Mouse (Mus musculus): ENCODE measurements around the gene Mgea5. TPM values are rescaled to one million over a fixed set of nuclear protein-coding genes. Genes with fewer than 3 reads are reported as not detected.
A peak's percentile ranks its signal among the peaks of the same experiment; 100 is the strongest.

The Mgea5 gene
- total and polyA plus RNA-seq, 3 experiments: 66.4 to 69.8 (median 69.4) TPM

GRCm38 (mm10) chr19:45788337-45788736 lies 4.7 kb upstream of the Mgea5 start:
- Histone ChIP-seq H3K4me3 (replicated peaks in 1 of 3; ENCODE audit: low read depth in 2 of 3, low read length in 2 of 3, poor library complexity in 1 of 3) (no peak overlapping the region), H3K4me1 (ENCODE audit: control insufficient read depth in 1 of 2, insufficient read depth in 2 of 2) (peaks cover 14 to 41% of the 10 kb centered on the region in 2 experiments; a peak in 3 of 4 replicates), H3K4me2 (ENCODE audit: insufficient read depth, low read depth, poor library complexity, severe bottlenecking) (no peak overlapping the region), H3K36me3 (replicated peaks in 1 of 2; ENCODE audit: control insufficient read depth in 1 of 2, insufficient read depth in 1 of 2, low read length in 1 of 2) (no peaks in the 10 kb centered on the region), H3K9me3 (replicated peaks; ENCODE audit: low read length) (no peaks in the 10 kb centered on the region), H3K9ac (ENCODE audit: insufficient read depth, low read depth) (no peak overlapping the region), H3K79me2 (replicated peaks; ENCODE audit: control insufficient read depth, extremely low read depth, insufficient read depth, poor library complexity, severe bottlenecking) (no peaks in the 10 kb centered on the region), H3K27me3 (replicated peaks) (no peaks in the 10 kb centered on the region), H3K27ac (ENCODE audit: insufficient read depth, low read depth) (no peak overlapping the region)
- DNase-seq (ENCODE audit: extremely low read depth): no peak
- no peak for TF ChIP-seq JUND (conservative IDR thresholded peaks at IDR 0.05; ENCODE audit: low read depth, low read length)
- no peak for TF ChIP-seq CTCF (conservative IDR thresholded peaks at IDR 0.05 in 1 of 2, IDR thresholded peaks at IDR 0.05 in 1 of 2; ENCODE audit: low read depth in 2 of 2, low read length in 2 of 2)
- in situ Hi-C loops (cut with MboI; ENCODE audit: low pct_ligation_motif_present, low pct_unique_long_range_greater_than_20kb, low sequenced_read_pairs) (no loop called here), dilution Hi-C loops (cut with MboI; ENCODE audit: extremely low pct_ligation_motif_present, extremely low pct_unique_long_range_greater_than_20kb, low sequenced_read_pairs) (no loop called here)

- no peaks in the 10 kb centered on the region for H3K9me3 ChIP-seq (replicated peaks; ENCODE audit: low read length)
- no peaks in the 10 kb centered on the region for H3K27me3 ChIP-seq (replicated peaks)
- in situ Hi-C loops (cut with MboI; ENCODE audit: low pct_ligation_motif_present, low pct_unique_long_range_greater_than_20kb, low sequenced_read_pairs): no loop called here
- H3K4me2 ChIP-seq (ENCODE audit: insufficient read depth, low read depth, poor library complexity, severe bottlenecking): no peak overlapping the region
- H3K4me3 ChIP-seq (replicated peaks in 1 of 3; ENCODE audit: low read depth in 2 of 3, low read length in 2 of 3, poor library complexity in 1 of 3): no peak overlapping the region
- dilution Hi-C loops (cut with MboI; ENCODE audit: extremely low pct_ligation_motif_present, extremely low pct_unique_long_range_greater_than_20kb, low sequenced_read_pairs): no loop called here
- no peak overlapping the region for H3K27ac ChIP-seq (ENCODE audit: insufficient read depth, low read depth)
- no peak for DNase-seq (ENCODE audit: extremely low read depth)
- H3K36me3 ChIP-seq (replicated peaks in 1 of 2; ENCODE audit: control insufficient read depth in 1 of 2, insufficient read depth in 1 of 2, low read length in 1 of 2): no peaks in the 10 kb centered on the region
- H3K9ac ChIP-seq (ENCODE audit: insufficient read depth, low read depth): no peak overlapping the region
- H3K4me1 ChIP-seq (ENCODE audit: control insufficient read depth in 1 of 2, insufficient read depth in 2 of 2): peaks cover 13 to 36% of the 10 kb centered on the region in 2 experiments; a peak in 3 of 4 replicates
- TF ChIP-seq POLR2A (IDR thresholded peaks at IDR 0.05; ENCODE audit: low read depth, low read length) (no peak), NRF1 (IDR thresholded peaks at IDR 0.05; ENCODE audit: low read depth, low read length) (no peak), HCFC1 (IDR thresholded peaks at IDR 0.05; ENCODE audit: low read depth, low read length) (no peak), JUND (conservative IDR thresholded peaks at IDR 0.05; ENCODE audit: low read depth, low read length) (no peak), EP300 (IDR thresholded peaks at IDR 0.05; ENCODE audit: low read length) (no peak)
- peaks cover 5% of the 10 kb centered on the region for H3K79me2 ChIP-seq (replicated peaks; ENCODE audit: control insufficient read depth, extremely low read depth, insufficient read depth, poor library complexity, severe bottlenecking)
These were observed 3.8 kb upstream of the Mgea5 start for GRCm38 (mm10) chr19:45787450-45787849.

GRCm38 (mm10) chr19:45785470-45785869 lies 1.8 kb upstream of the Mgea5 start:
- TF ChIP-seq NRF1 (IDR thresholded peaks at IDR 0.05; ENCODE audit: low read depth, low read length) (no peak), CHD1 (IDR thresholded peaks at IDR 0.05; ENCODE audit: low read depth, low read length) (no peak), MAFK (IDR thresholded peaks at IDR 0.05; ENCODE audit: insufficient replicate concordance, low read length) (no peak), IRF4 (IDR thresholded peaks at IDR 0.05; ENCODE audit: low read depth, low read length) (peak; percentile 60; the same call in 1 of the 2 replicates), PAX5 (IDR thresholded peaks at IDR 0.05; ENCODE audit: low read length) (no peak), POLR2AphosphoS2 (IDR thresholded peaks at IDR 0.05; ENCODE audit: low read depth, low read length) (no peak), USF1 (IDR thresholded peaks at IDR 0.05; ENCODE audit: low read depth, low read length) (no peak), CHD2 (IDR thresholded peaks at IDR 0.05; ENCODE audit: low read length) (no peak), RCOR1 (conservative IDR thresholded peaks at IDR 0.05; ENCODE audit: low read depth, low read length) (no peak), HCFC1 (IDR thresholded peaks at IDR 0.05; ENCODE audit: low read depth, low read length) (no peak), GABPA (IDR thresholded peaks at IDR 0.05; ENCODE audit: insufficient replicate concordance, low read depth, low read length) (no peak), KAT2A (IDR thresholded peaks at IDR 0.05; ENCODE audit: insufficient replicate concordance, low read length) (no peak), MAX (IDR thresholded peaks at IDR 0.05; ENCODE audit: low read length) (no peak), ETS1 (conservative IDR thresholded peaks at IDR 0.05; ENCODE audit: low read depth, low read length) (no peak), MYC (IDR thresholded peaks at IDR 0.05; ENCODE audit: low read depth, low read length) (no peak), E2F4 (IDR thresholded peaks at IDR 0.05; ENCODE audit: insufficient replicate concordance, low read depth, low read length) (no peak), TBP (conservative IDR thresholded peaks at IDR 0.05; ENCODE audit: low read depth, low read length) (no peak), MAZ (IDR thresholded peaks at IDR 0.05; ENCODE audit: low read depth, low read length) (no peak), JUN (IDR thresholded peaks at IDR 0.05; ENCODE audit: insufficient read depth, low read depth, low read length) (peak; percentile 24), ZMIZ1 (IDR thresholded peaks at IDR 0.05; ENCODE audit: low read depth, low read length) (no peak), JUND (conservative IDR thresholded peaks at IDR 0.05; ENCODE audit: low read depth, low read length) (0 out of 2 replicates have a peak, but pooled peaks have one; percentile 16), MXI1 (IDR thresholded peaks at IDR 0.05; ENCODE audit: low read depth, low read length) (no peak), TCF12 (IDR thresholded peaks at IDR 0.05; ENCODE audit: low read depth, low read length) (no peak), EP300 (IDR thresholded peaks at IDR 0.05; ENCODE audit: low read length) (peak; percentile 42; the same call in 1 of the 2 replicates)
- H3K4me3 ChIP-seq (replicated peaks in 1 of 3; ENCODE audit: low read depth in 2 of 3, low read length in 2 of 3, poor library complexity in 1 of 3): no peak overlapping the region
- peak; percentile 31 for DNase-seq (ENCODE audit: extremely low read depth)
- peaks cover 11 to 38% of the 10 kb centered on the region in 2 experiments; a peak in 3 of 4 replicates for H3K4me1 ChIP-seq (ENCODE audit: control insufficient read depth in 1 of 2, insufficient read depth in 2 of 2)
- in situ Hi-C loops (cut with MboI; ENCODE audit: low pct_ligation_motif_present, low pct_unique_long_range_greater_than_20kb, low sequenced_read_pairs) (no loop called here), dilution Hi-C loops (cut with MboI; ENCODE audit: extremely low pct_ligation_motif_present, extremely low pct_unique_long_range_greater_than_20kb, low sequenced_read_pairs) (no loop called here)
- H3K36me3 ChIP-seq (replicated peaks in 1 of 2; ENCODE audit: control insufficient read depth in 1 of 2, insufficient read depth in 1 of 2, low read length in 1 of 2): peaks cover 4 to 9% of the 10 kb centered on the region in 2 experiments
- H3K27ac ChIP-seq (ENCODE audit: insufficient read depth, low read depth): no peak overlapping the region
- H3K9ac ChIP-seq (ENCODE audit: insufficient read depth, low read depth): no peak overlapping the region; the same call in 1 of the 2 replicates
- H3K27me3 ChIP-seq (replicated peaks): no peaks in the 10 kb centered on the region
- H3K9me3 ChIP-seq (replicated peaks; ENCODE audit: low read length): no peaks in the 10 kb centered on the region
- peaks cover 25% of the 10 kb centered on the region for H3K79me2 ChIP-seq (replicated peaks; ENCODE audit: control insufficient read depth, extremely low read depth, insufficient read depth, poor library complexity, severe bottlenecking)
- H3K4me2 ChIP-seq (ENCODE audit: insufficient read depth, low read depth, poor library complexity, severe bottlenecking): peak overlapping the region; percentile 22; the same call in 1 of the 2 replicates

Measured in CH12.LX (cell line).